Mouse (Mus musculus): ENCODE results near the gene Gpatch2.
A peak's percentile ranks its signal among the peaks of the same experiment; 100 is the strongest.

Gene Gpatch2

GRCm38 (mm10) chr1:187279776-187280175 is 64.5 kb downstream of the Gpatch2 start:
- Histone ChIP-seq H3K36me3 (ENCODE audit: control insufficient read depth, insufficient read depth, low read length, poor library complexity, severe bottlenecking) (no peaks in the 10 kb centered on the region), H3K27me3 (ENCODE audit: control insufficient read depth, insufficient read depth, low read length, poor library complexity, severe bottlenecking) (no peaks in the 10 kb centered on the region)
- no peak for DNase-seq (ENCODE audit: low read depth, low spot score)

GRCm38 (mm10) chr1:187282321-187282720 is 67.0 kb downstream of the Gpatch2 start:
- Histone ChIP-seq H3K27me3 (ENCODE audit: control insufficient read depth, insufficient read depth, low read length, poor library complexity, severe bottlenecking) (no peaks in the 10 kb centered on the region), H3K36me3 (ENCODE audit: control insufficient read depth, insufficient read depth, low read length, poor library complexity, severe bottlenecking) (no peaks in the 10 kb centered on the region)
- DNase-seq (ENCODE audit: low read depth, low spot score), result no peak

- no peak for DNase-seq (ENCODE audit: low read depth, low spot score)
- Histone ChIP-seq H3K27me3 (ENCODE audit: control insufficient read depth, insufficient read depth, low read length, poor library complexity, severe bottlenecking) (no peaks in the 10 kb centered on the region), H3K36me3 (ENCODE audit: control insufficient read depth, insufficient read depth, low read length, poor library complexity, severe bottlenecking) (no peaks in the 10 kb centered on the region)
Measured at GRCm38 (mm10) chr1:187282804-187283203, 67.5 kb downstream of the Gpatch2 start.

- H3K27me3 ChIP-seq (ENCODE audit: control insufficient read depth, insufficient read depth, low read length, poor library complexity, severe bottlenecking), result no peaks in the 10 kb centered on the region
- no peak for DNase-seq (ENCODE audit: low read depth, low spot score)
- no peaks in the 10 kb centered on the region for H3K36me3 ChIP-seq (ENCODE audit: control insufficient read depth, insufficient read depth, low read length, poor library complexity, severe bottlenecking)
Measured at GRCm38 (mm10) chr1:187285735-187286134, 70.4 kb downstream of the Gpatch2 start.

- Histone ChIP-seq H3K36me3 (ENCODE audit: control insufficient read depth, insufficient read depth, low read length, poor library complexity, severe bottlenecking) (no peaks in the 10 kb centered on the region), H3K27me3 (ENCODE audit: control insufficient read depth, insufficient read depth, low read length, poor library complexity, severe bottlenecking) (no peaks in the 10 kb centered on the region)
- peak; percentile 6 for DNase-seq (ENCODE audit: low read depth, low spot score)
Measured at GRCm38 (mm10) chr1:187286411-187286810, 71.1 kb downstream of the Gpatch2 start.

- no peaks in the 10 kb centered on the region for H3K27me3 ChIP-seq (ENCODE audit: control insufficient read depth, insufficient read depth, low read length, poor library complexity, severe bottlenecking)
- H3K36me3 ChIP-seq (ENCODE audit: control insufficient read depth, insufficient read depth, low read length, poor library complexity, severe bottlenecking), result no peaks in the 10 kb centered on the region
- DNase-seq (ENCODE audit: low read depth, low spot score), result no peak
Measured at GRCm38 (mm10) chr1:187286924-187287323, 71.6 kb downstream of the Gpatch2 start.

GRCm38 (mm10) chr1:187290186-187290585 is 74.9 kb downstream of the Gpatch2 start:
- DNase-seq (ENCODE audit: low read depth, low spot score), result no peak
- H3K36me3 ChIP-seq (ENCODE audit: control insufficient read depth, insufficient read depth, low read length, poor library complexity, severe bottlenecking), result no peaks in the 10 kb centered on the region
- no peaks in the 10 kb centered on the region for H3K27me3 ChIP-seq (ENCODE audit: control insufficient read depth, insufficient read depth, low read length, poor library complexity, severe bottlenecking)

- no peak for DNase-seq (ENCODE audit: low read depth, low spot score)
- H3K36me3 ChIP-seq (ENCODE audit: control insufficient read depth, insufficient read depth, low read length, poor library complexity, severe bottlenecking), result no peaks in the 10 kb centered on the region
Measured at GRCm38 (mm10) chr1:187291480-187292394, 76.4 kb downstream of the Gpatch2 start.

GRCm38 (mm10) chr1:187292395-187292749 is 77.1 kb downstream of the Gpatch2 start:
- H3K27me3 ChIP-seq (ENCODE audit: control insufficient read depth, insufficient read depth, low read length, poor library complexity, severe bottlenecking), result no peaks in the 10 kb centered on the region
- no peak for DNase-seq (ENCODE audit: low read depth, low spot score)
- H3K36me3 ChIP-seq (ENCODE audit: control insufficient read depth, insufficient read depth, low read length, poor library complexity, severe bottlenecking), result no peaks in the 10 kb centered on the region

More at GRCm38 (mm10) chr1:187291480-187292394, 76.4 kb downstream of the Gpatch2 start:
- no peaks in the 10 kb centered on the region for H3K27me3 ChIP-seq (ENCODE audit: control insufficient read depth, insufficient read depth, low read length, poor library complexity, severe bottlenecking)

GRCm38 (mm10) chr1:187293233-187293632 is 77.9 kb downstream of the Gpatch2 start:
- no peaks in the 10 kb centered on the region for H3K27me3 ChIP-seq (ENCODE audit: control insufficient read depth, insufficient read depth, low read length, poor library complexity, severe bottlenecking)
- no peak for DNase-seq (ENCODE audit: low read depth, low spot score)
- no peaks in the 10 kb centered on the region for H3K36me3 ChIP-seq (ENCODE audit: control insufficient read depth, insufficient read depth, low read length, poor library complexity, severe bottlenecking)

- Histone ChIP-seq H3K36me3 (ENCODE audit: control insufficient read depth, insufficient read depth, low read length, poor library complexity, severe bottlenecking) (no peaks in the 10 kb centered on the region; the same call in 1 of the 2 replicates), H3K27me3 (ENCODE audit: control insufficient read depth, insufficient read depth, low read length, poor library complexity, severe bottlenecking) (no peaks in the 10 kb centered on the region)
- no peak for DNase-seq (ENCODE audit: low read depth, low spot score)
Measured at GRCm38 (mm10) chr1:187294522-187294921, 79.2 kb downstream of the Gpatch2 start.

- DNase-seq (ENCODE audit: low read depth, low spot score), result no peak
- Histone ChIP-seq H3K36me3 (ENCODE audit: control insufficient read depth, insufficient read depth, low read length, poor library complexity, severe bottlenecking) (no peaks in the 10 kb centered on the region; the same call in 1 of the 2 replicates), H3K27me3 (ENCODE audit: control insufficient read depth, insufficient read depth, low read length, poor library complexity, severe bottlenecking) (no peaks in the 10 kb centered on the region)
Measured at GRCm38 (mm10) chr1:187295038-187295559, 79.8 kb downstream of the Gpatch2 start.

GRCm38 (mm10) chr1:187295711-187296110 is 80.4 kb downstream of the Gpatch2 start:
- no peak for DNase-seq (ENCODE audit: low read depth, low spot score)

GRCm38 (mm10) chr1:187299236-187299635 is 83.9 kb downstream of the Gpatch2 start:
- peak; percentile 4 for DNase-seq (ENCODE audit: low read depth, low spot score)
- no peaks in the 10 kb centered on the region for H3K27me3 ChIP-seq (ENCODE audit: control insufficient read depth, insufficient read depth, low read length, poor library complexity, severe bottlenecking)
- H3K36me3 ChIP-seq (ENCODE audit: control insufficient read depth, insufficient read depth, low read length, poor library complexity, severe bottlenecking), result no peaks in the 10 kb centered on the region; the same call in 1 of the 2 replicates

More at GRCm38 (mm10) chr1:187295711-187296110, 80.4 kb downstream of the Gpatch2 start:
- Histone ChIP-seq H3K36me3 (ENCODE audit: control insufficient read depth, insufficient read depth, low read length, poor library complexity, severe bottlenecking) (no peaks in the 10 kb centered on the region; the same call in 1 of the 2 replicates), H3K27me3 (ENCODE audit: control insufficient read depth, insufficient read depth, low read length, poor library complexity, severe bottlenecking) (no peaks in the 10 kb centered on the region)

GRCm38 (mm10) chr1:187300626-187301025 is 85.3 kb downstream of the Gpatch2 start:
- Histone ChIP-seq H3K27me3 (ENCODE audit: control insufficient read depth, insufficient read depth, low read length, poor library complexity, severe bottlenecking) (no peaks in the 10 kb centered on the region), H3K36me3 (ENCODE audit: control insufficient read depth, insufficient read depth, low read length, poor library complexity, severe bottlenecking) (no peaks in the 10 kb centered on the region; the same call in 1 of the 2 replicates)
- DNase-seq (ENCODE audit: low read depth, low spot score), result no peak

Measured in splenic B cell, adult 2 months (primary cell).